Mouse (Mus musculus): ENCODE data around the gene Rhot2.

The Rhot2 gene

GRCm38 (mm10) chr17:25831451-25832281, 13.0 kb downstream of the Rhot2 start:
- in situ Hi-C loops (cut with MboI; ENCODE audit: unreplicated experiment in 2 of 2) = no loop called here

GRCm38 (mm10) chr17:25830806-25831431, 13.7 kb downstream of the Rhot2 start:
- in situ Hi-C loops (cut with MboI; ENCODE audit: unreplicated experiment in 2 of 2) = no loop called here

GRCm38 (mm10) chr17:25830200-25830753, 14.4 kb downstream of the Rhot2 start:
- in situ Hi-C loops (cut with MboI; ENCODE audit: unreplicated experiment in 2 of 2) = no loop called here

- in situ Hi-C loops (cut with MboI; ENCODE audit: unreplicated experiment in 2 of 2) = no loop called here
These were observed 15.1 kb downstream of the Rhot2 start for GRCm38 (mm10) chr17:25829558-25830017.

- in situ Hi-C loops (cut with MboI; ENCODE audit: unreplicated experiment in 2 of 2) = no loop called here
These were observed 15.7 kb downstream of the Rhot2 start, which contains the start of gene Jmjd8 for GRCm38 (mm10) chr17:25828712-25829557. TSS of gene Jmjd8 (plus strand) at chr17:25828867.

GRCm38 (mm10) chr17:25828223-25828594, 16.4 kb downstream of the Rhot2 start:
- in situ Hi-C loops (cut with MboI; ENCODE audit: unreplicated experiment in 2 of 2) = no loop called here

- in situ Hi-C loops (cut with MboI; ENCODE audit: unreplicated experiment in 2 of 2) = no loop called here
These were observed 17.0 kb downstream of the Rhot2 start for GRCm38 (mm10) chr17:25827546-25828222.

GRCm38 (mm10) chr17:25827011-25827410, 17.6 kb downstream of the Rhot2 start:
- in situ Hi-C loops (cut with MboI; ENCODE audit: unreplicated experiment in 2 of 2) = no loop called here

GRCm38 (mm10) chr17:25825984-25826570, 18.6 kb downstream of the Rhot2 start:
- in situ Hi-C loops (cut with MboI; ENCODE audit: unreplicated experiment in 2 of 2) = no loop called here

GRCm38 (mm10) chr17:25825311-25825710, 19.3 kb downstream of the Rhot2 start:
- in situ Hi-C loops (cut with MboI; ENCODE audit: unreplicated experiment in 2 of 2) = no loop called here

GRCm38 (mm10) chr17:25824362-25825142, 20.1 kb downstream of the Rhot2 start:
- in situ Hi-C loops (cut with MboI; ENCODE audit: unreplicated experiment in 2 of 2) = no loop called here

GRCm38 (mm10) chr17:25823452-25823851, 21.2 kb downstream of the Rhot2 start, which contains the start of gene Wdr24:
TSS of gene Wdr24 (plus strand) at chr17:25823627.
- in situ Hi-C loops (cut with MboI; ENCODE audit: unreplicated experiment in 2 of 2) = no loop called here

- in situ Hi-C loops (cut with MboI; ENCODE audit: unreplicated experiment in 2 of 2) = loop anchor here in 1 of 2 experiments (10.0 kb wide), 1 partner anchor 424 kb away; no protein-coding TSS in a partner anchor
These were observed 25.5 kb downstream of the Rhot2 start for GRCm38 (mm10) chr17:25818851-25819780.

- in situ Hi-C loops (cut with MboI; ENCODE audit: unreplicated experiment in 2 of 2) = loop anchor here in 1 of 2 experiments (10.0 kb wide), 1 partner anchor 423 kb away; no protein-coding TSS in a partner anchor
These were observed 27.0 kb downstream of the Rhot2 start for GRCm38 (mm10) chr17:25817662-25818061.

- in situ Hi-C loops (cut with MboI; ENCODE audit: unreplicated experiment in 2 of 2) = loop anchor here (5.0 to 10.0 kb wide), 2 partner anchors 46 to 419 kb away; no protein-coding TSS in a partner anchor
These were observed 31.2 kb downstream of the Rhot2 start for GRCm38 (mm10) chr17:25813471-25813870.

GRCm38 (mm10) chr17:25810890-25811289, 33.8 kb downstream of the Rhot2 start:
- in situ Hi-C loops (cut with MboI; ENCODE audit: unreplicated experiment in 2 of 2) = loop anchor here (5.0 to 10.0 kb wide), 2 partner anchors 44 to 416 kb away; no protein-coding TSS in a partner anchor

GRCm38 (mm10) chr17:25809606-25810340, 34.9 kb downstream of the Rhot2 start:
- in situ Hi-C loops (cut with MboI; ENCODE audit: unreplicated experiment in 2 of 2) = loop anchor here (5.0 to 10.0 kb wide), 2 partner anchors 42 to 415 kb away; no protein-coding TSS in a partner anchor
